Mouse (Mus musculus) neural tube, embryonic 14.5 days (tissue): Measurements from ENCODE around the gene Slc36a3. TPM values are rescaled to one million over a fixed set of nuclear protein-coding genes. Genes with fewer than 3 reads are reported as not detected.

Source experiments
- ATAC-seq: fragments of 200-750 bp; cut with Nextera tagmentation; 2 replicates; pipeline ENCODE4 v1.8.0; 2017; ENCODE audit warnings: low read depth, mild to moderate bottlenecking, moderate TSS enrichment, moderate library complexity
- H3K27ac ChIP-seq: fragments of 300-500 bp; sonication (generic); 2 replicates; pipeline ENCODE4 v1.5.1; 2014; ENCODE audit warnings: low read depth, mild to moderate bottlenecking, control low read depth, low read length, moderate library complexity, mixed read lengths
- H3K27me3 ChIP-seq: fragments of 300-500 bp; sonication (generic); 2 replicates; pipeline ENCODE4 v1.6.1; 2014; ENCODE audit warnings: low read length; ENCODE audit not compliant: control insufficient read depth, insufficient read depth
- H3K36me3 ChIP-seq: fragments of 300-500 bp; sonication (generic); 2 replicates; pipeline ENCODE4 v1.6.1; 2014; ENCODE audit warnings: low read length, mixed read lengths; ENCODE audit not compliant: control insufficient read depth, insufficient read depth
- H3K4me1 ChIP-seq: fragments of 300-500 bp; sonication (generic); 2 replicates; pipeline ENCODE4 v1.6.1; 2014; ENCODE audit warnings: low read length; ENCODE audit not compliant: control insufficient read depth, insufficient read depth
- H3K4me2 ChIP-seq: fragments of 300-500 bp; sonication (generic); 2 replicates; pipeline ENCODE4 v1.6.1; 2014; ENCODE audit warnings: mild to moderate bottlenecking, low read depth, low read length, control low read depth
- H3K4me3 ChIP-seq: fragments of 300-500 bp; sonication (generic); 2 replicates; pipeline ENCODE4 v1.5.1; 2014; ENCODE audit warnings: low read depth, low read length, control low read depth, mixed read lengths
- H3K9ac ChIP-seq: fragments of 300-500 bp; sonication (generic); replicated peaks from 2 replicates; pipeline ENCODE4 v1.6.1; 2014; ENCODE audit warnings: low read depth, mild to moderate bottlenecking, control low read depth, low read length, mixed read lengths
- H3K9me3 ChIP-seq: fragments of 300-500 bp; sonication (generic); 2 replicates; pipeline ENCODE4 v1.6.1; 2016; ENCODE audit warnings: low read length; ENCODE audit not compliant: control insufficient read depth
- WGBS: fragments of 180-500 bp; shearing (Covaris S2); extraction: QIAGEN DNeasy Blood & Tissue Kit; methylation state at CpG from one replicate; pipeline ENCODE4 v1.1.7; 2014; 5-methylcytosine and 5-hydroxymethylcytosine counted together
- polyA plus RNA-seq: library from polyadenylated mRNA; unstranded; fragments of >200 nt; fragmentation: Nextera tagmentation; extraction: Ambion mirVana; gene quantifications from 2 replicates; pipeline ENCODE4 v1.2.1, GENCODE M21; 2014

The Slc36a3 gene
- polyA plus RNA-seq, 1 experiment from 2014 or later, result not detected

DNA sequence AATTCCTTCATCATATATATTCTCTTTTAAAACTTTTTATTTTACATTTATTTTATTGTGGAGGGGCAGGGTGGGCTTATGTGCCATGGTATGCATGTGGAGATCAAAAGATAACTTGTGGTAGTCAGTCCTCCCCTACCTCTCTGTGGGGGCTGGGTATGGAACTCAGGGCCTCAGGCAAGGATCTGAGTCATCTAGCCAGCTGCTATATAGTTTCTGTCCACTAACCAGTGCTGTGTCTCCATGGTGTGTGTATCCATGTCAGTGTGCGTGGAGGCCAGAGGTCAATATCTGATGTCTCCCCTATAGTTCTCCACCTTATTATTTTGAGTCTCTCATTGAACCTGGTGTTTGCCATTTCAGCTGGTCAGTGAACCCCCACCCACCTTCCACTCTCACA lies 17.1 kb downstream of the Slc36a3 start:
- Histone ChIP-seq H3K36me3 (no peaks in the 10 kb centered on the region), H3K9ac (no peak overlapping the region), H3K4me2 (no peak overlapping the region), H3K27me3 (no peaks in the 10 kb centered on the region), H3K4me1 (no peaks in the 10 kb centered on the region), H3K27ac (no peak overlapping the region), H3K9me3 (no peaks in the 10 kb centered on the region), H3K4me3 (no peak overlapping the region)
- WGBS, result 100% methylated on average over 1 of the region's 1 CpGs
- no peak for ATAC-seq

DNA sequence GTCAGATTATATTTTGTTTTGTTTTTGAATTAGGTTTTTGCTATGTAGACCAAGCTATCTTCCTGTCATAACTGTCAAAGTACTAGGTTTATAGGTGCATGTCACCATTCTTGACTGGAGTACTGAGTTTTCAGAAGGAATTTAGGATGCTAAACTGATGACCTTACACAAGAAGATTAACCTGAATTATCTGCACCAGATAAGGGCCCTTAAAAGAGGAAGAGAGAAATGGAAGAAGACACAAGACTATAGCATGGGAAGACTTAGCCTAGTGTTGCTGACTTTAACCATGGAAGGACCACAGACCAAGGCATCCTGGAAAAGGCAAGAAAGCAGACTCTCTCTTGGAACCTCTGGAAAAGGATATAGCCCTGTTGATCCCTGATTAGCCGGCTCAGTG lies 18.3 kb downstream of the Slc36a3 start:
- no peak overlapping the region for H3K27ac ChIP-seq
- no peak overlapping the region for H3K4me3 ChIP-seq
- ATAC-seq, result no peak
- H3K4me1 ChIP-seq, result no peaks in the 10 kb centered on the region
- H3K36me3 ChIP-seq, result no peaks in the 10 kb centered on the region
- no peak overlapping the region for H3K9ac ChIP-seq
- no peaks in the 10 kb centered on the region for H3K9me3 ChIP-seq
- H3K4me2 ChIP-seq, result no peak overlapping the region
- no peaks in the 10 kb centered on the region for H3K27me3 ChIP-seq
- 94% methylated on average over 1 of the region's 1 CpGs for whole genome bisulfite sequencing

DNA sequence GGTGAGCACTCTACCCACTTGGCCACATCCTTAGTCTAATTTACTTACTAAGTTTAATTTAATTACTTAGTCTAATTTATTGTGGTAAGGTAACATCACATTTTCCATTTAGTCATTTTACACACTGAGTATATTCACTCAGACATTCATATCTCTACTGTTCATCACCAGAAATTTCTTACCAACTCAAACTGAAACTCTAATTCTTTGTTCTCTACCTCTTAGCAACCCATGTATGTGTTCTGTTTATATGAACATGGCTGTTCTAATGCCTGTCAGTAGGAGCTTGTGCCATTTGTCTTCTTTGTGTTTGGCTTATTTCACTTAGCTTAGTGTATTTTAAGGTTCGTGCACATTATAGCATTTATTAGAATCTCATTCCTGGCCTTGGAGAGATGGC lies 19.6 kb downstream of the Slc36a3 start:
- H3K4me3 ChIP-seq, result no peak overlapping the region
- no peak overlapping the region for H3K4me2 ChIP-seq
- no peaks in the 10 kb centered on the region for H3K4me1 ChIP-seq
- H3K27me3 ChIP-seq, result no peaks in the 10 kb centered on the region
- H3K9me3 ChIP-seq, result no peaks in the 10 kb centered on the region
- 88% methylated on average over 1 of the region's 1 CpGs for WGBS
- H3K27ac ChIP-seq, result no peak overlapping the region
- H3K9ac ChIP-seq, result no peak overlapping the region
- no peak for ATAC-seq
- no peaks in the 10 kb centered on the region for H3K36me3 ChIP-seq

DNA sequence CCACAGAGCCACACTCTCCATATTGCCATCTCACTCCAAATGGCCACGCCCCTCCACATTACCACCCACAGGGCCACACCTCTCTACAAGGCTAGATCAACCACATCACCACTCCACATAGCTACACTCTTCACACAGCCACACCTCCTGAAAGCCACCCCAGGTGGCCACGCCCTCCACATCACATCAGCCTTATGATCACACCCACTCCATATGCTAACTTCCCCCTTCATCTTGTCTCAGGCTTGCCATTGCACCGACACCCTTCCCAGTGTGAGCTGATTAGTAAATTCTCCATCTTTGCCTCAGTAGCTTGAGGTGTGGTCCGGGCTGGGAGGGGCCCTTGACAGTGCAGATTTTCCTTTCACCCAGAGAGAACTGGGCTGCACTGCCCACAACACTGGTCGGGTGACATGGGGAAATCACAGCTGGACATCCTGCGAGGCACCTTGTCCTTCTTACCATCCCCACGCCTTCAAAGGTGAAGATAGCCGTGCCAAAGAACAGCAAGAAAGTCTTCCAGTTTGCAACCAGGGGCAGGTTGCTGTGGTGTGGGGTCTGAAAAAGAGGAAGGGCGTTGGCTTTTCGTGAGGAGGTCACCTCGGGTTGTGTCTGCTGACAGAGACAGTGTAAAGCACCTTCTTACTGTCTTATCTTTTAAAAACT lies 20.3 kb downstream of the Slc36a3 start:
- ATAC-seq, result no peak

DNA sequence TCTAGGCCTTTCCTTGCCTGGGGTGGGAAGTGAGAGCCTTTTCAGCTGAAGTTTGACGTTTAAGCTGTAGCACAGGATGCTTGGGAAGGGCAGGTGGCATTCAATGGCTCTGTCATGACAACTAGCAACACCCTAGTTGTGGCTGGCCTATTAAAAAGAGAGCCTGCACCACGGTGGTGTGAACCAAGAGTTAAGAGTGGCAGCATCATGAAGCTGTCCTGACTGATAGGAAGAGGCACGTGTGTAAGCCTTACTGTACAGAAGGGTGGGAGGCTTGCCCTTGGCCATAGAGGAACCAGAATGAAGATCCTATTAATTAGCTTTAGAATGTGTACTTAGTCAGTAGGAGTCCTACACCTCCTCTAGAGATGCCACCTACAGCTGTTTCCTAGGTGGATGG lies 23.1 kb downstream of the Slc36a3 start:
- 86% methylated on average over 3 of the region's 3 CpGs for WGBS
- no peak for ATAC-seq
- Histone ChIP-seq H3K27me3 (no peaks in the 10 kb centered on the region), H3K27ac (no peak overlapping the region), H3K4me1 (no peaks in the 10 kb centered on the region), H3K4me2 (no peak overlapping the region), H3K4me3 (no peak overlapping the region), H3K36me3 (no peaks in the 10 kb centered on the region), H3K9ac (no peak overlapping the region), H3K9me3 (no peaks in the 10 kb centered on the region)

More for the DNA sequence above, 20.3 kb downstream of the Slc36a3 start:
- Histone ChIP-seq H3K4me3 (no peak overlapping the region), H3K4me1 (no peaks in the 10 kb centered on the region), H3K9ac (no peak overlapping the region), H3K27ac (no peak overlapping the region), H3K4me2 (no peak overlapping the region), H3K27me3 (no peaks in the 10 kb centered on the region), H3K9me3 (no peaks in the 10 kb centered on the region), H3K36me3 (no peaks in the 10 kb centered on the region)
- 92% methylated on average over 11 of the region's 11 CpGs for WGBS

DNA sequence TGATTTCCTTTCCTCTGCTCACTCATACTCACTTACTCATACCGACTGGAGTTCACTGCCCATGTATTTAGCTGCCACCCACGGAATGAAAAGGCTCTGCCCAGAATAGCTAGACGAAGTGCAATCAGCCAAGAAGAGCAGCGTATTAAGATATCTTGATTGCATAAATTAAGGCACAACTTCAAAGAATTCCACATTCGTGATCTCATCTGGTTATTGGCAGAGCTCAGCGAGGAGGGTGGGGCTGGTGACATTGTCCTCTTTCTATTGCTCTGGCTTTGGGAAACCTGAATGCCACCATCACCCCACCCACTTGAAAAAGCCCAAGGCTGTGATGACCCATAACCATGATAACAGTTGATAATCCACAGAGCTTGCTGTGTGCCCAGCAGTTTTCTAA lies 23.6 kb downstream of the Slc36a3 start:
- Histone ChIP-seq H3K4me3 (no peak overlapping the region), H3K36me3 (no peaks in the 10 kb centered on the region), H3K27ac (no peak overlapping the region), H3K9me3 (no peaks in the 10 kb centered on the region), H3K4me1 (no peaks in the 10 kb centered on the region), H3K4me2 (no peak overlapping the region), H3K9ac (no peak overlapping the region), H3K27me3 (no peaks in the 10 kb centered on the region)
- no peak for ATAC-seq
- WGBS, result 82% methylated on average over 6 of the region's 6 CpGs

DNA sequence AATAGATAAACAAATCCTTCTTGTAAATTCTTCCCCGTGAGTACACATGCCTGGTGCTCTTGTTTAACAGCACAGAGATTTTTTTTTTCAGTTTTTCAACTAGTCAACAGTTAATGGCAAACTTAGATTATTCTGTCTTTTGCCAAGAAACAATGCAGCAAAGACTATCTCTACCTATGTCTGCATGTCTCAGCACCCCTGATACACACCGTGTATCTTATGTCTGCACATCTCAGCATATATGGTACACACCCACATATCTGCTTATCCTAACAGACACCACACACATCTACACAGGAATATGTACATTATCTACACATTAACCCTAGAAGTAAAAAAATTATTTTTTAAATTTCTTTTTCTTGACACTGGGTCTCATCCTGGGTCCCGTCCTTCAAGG lies 24.8 kb downstream of the Slc36a3 start:
- no peaks in the 10 kb centered on the region for H3K27me3 ChIP-seq
- WGBS, result 90% methylated on average over 3 of the region's 3 CpGs
- no peak for ATAC-seq
- H3K27ac ChIP-seq, result no peak overlapping the region
- H3K4me3 ChIP-seq, result no peak overlapping the region
- H3K9ac ChIP-seq, result no peak overlapping the region
- H3K36me3 ChIP-seq, result no peaks in the 10 kb centered on the region
- no peaks in the 10 kb centered on the region for H3K4me1 ChIP-seq
- no peak overlapping the region for H3K4me2 ChIP-seq
- no peaks in the 10 kb centered on the region for H3K9me3 ChIP-seq

DNA sequence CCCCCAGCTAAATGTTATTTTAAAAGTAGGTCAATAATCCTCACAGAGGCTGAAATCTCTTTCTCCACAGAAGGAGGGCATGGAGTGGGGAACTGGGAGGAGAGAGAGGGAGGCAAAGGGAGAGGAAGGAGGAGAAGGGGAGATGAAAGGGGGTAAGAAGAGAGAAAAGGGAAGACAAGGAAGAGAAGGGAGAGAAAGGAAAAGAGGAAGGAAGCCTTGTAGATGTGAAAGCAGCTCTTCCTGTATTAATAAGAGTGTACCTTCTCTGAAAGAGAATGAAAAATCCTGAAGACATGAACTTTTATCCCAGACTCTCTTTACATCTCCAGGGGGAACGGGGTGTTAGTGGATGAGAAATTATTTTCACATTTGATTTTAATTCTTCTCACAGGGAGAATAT lies 30.1 kb downstream of the Slc36a3 start:
- Histone ChIP-seq H3K4me3 (no peak overlapping the region), H3K9ac (no peak overlapping the region), H3K36me3 (no peaks in the 10 kb centered on the region), H3K4me2 (no peak overlapping the region), H3K9me3 (no peaks in the 10 kb centered on the region), H3K27me3 (no peaks in the 10 kb centered on the region), H3K27ac (no peak overlapping the region), H3K4me1 (no peaks in the 10 kb centered on the region)
- 89% methylated on average over 1 of the region's 1 CpGs for WGBS
- no peak for ATAC-seq

DNA sequence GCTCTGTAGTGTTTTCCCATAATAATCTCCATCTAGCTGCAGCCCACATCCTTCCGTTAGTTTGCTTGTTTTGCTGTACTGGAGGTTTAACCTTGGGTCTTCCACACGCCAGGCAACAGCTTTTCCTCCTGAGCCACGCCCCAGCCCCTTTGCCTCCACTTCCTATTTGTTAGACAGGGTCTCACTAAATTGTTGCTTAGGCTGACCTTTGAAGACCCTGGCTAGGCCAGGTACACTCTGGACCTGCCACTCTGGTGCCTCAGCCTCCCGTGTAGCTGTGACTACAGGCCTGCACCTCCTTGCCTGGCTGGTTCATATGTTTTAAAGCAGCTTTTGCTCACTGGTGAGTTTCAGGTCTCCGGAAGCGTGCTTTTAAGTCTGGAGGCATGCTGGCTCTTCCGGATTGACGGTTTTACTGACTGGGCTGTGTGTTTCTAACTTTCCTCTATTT lies 30.7 kb downstream of the Slc36a3 start:
- ATAC-seq, result no peak
- Histone ChIP-seq H3K36me3 (no peaks in the 10 kb centered on the region), H3K4me1 (no peaks in the 10 kb centered on the region), H3K9ac (no peak overlapping the region), H3K27ac (no peak overlapping the region), H3K9me3 (no peaks in the 10 kb centered on the region), H3K4me2 (no peak overlapping the region), H3K27me3 (no peaks in the 10 kb centered on the region), H3K4me3 (no peak overlapping the region)
- 81% methylated on average over 8 of the region's 8 CpGs for WGBS
